Mouse (Mus musculus) adrenal gland, postnatal 4 days (tissue): ENCODE measurements around the gene Trpm3. TPM values are rescaled to one million over a fixed set of nuclear protein-coding genes. Genes with fewer than 3 reads are reported as not detected.
A peak's percentile ranks its signal among the peaks of the same experiment; 100 is the strongest.
"Not testable (repeated sequence)": the region's sequence is repeated elsewhere in the genome, so short reads cannot be mapped to it uniquely, and the experiment has no call there.

Source experiments
- DNase-seq, 2 experiments: peaks; one replicate each; pipeline ENCODE4 v3.0.0; 2021 to 2022; ENCODE audit warnings: low spot score in 2 of 2, mixed read lengths in 2 of 2
- microRNA-seq: library from miRNA; unstranded; fragments of <30 nt; microRNA quantifications from one replicate; pipeline ENCODE4 v1.2.0, GENCODE M21; 2021
- total RNA-seq, 2 experiments: library from RNA; stranded (reverse); gene quantifications; 2 replicates each; pipeline ENCODE4 v1.2.3; 2021

Gene Trpm3
- total RNA-seq, 2 experiments from 2014 or later = 2.4 to 4.7 TPM

DNA sequence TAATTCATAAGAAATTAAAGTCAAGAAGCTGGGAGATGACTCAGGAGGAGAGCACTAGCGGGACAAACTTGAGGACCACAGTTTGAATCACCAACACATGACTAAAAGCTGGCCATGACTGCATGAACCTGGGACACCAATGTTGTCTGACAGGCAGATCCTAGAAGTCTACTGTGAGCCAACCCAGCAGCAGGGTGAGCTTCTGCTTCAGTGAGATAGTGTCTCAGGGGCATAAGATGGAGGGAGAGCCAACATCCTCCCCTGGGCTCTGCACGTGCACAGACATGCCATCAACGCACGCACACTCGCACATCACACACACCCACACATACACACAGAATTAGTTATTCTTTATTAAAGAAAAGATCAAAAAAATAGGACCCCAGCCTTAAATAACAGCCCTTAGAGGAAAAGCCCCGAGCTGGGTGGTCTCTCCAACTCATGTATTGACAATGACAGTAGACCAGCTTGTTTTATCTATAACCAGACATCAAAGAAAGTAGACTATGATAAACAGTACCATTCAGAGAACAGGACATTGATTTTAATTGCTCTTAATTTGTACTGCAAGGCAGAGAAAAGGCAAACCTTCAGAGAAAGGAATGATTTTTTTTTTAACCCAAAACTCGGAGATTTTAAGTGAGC is 884.6 kb downstream of the Trpm3 start:
- no peak for DNase-seq

DNA sequence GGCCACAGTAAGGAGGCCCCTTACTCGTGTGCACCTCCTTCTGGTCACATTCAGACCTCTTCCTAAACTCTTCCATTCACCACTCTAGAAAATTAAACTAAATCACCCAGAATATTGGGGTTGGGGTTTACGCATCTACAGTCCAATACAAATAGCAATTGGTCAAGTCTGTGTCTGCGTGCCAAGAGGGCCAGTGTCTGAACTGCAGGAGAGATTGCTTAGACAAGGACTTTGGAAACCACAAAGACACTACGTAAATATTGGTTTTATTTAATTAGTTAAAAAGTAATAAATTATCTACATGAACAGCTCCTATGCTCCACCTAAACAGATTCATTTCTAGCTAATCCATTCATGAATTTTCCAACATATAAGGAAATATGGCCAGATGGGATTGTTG is 886.0 kb downstream of the Trpm3 start:
- no peak for DNase-seq

DNA sequence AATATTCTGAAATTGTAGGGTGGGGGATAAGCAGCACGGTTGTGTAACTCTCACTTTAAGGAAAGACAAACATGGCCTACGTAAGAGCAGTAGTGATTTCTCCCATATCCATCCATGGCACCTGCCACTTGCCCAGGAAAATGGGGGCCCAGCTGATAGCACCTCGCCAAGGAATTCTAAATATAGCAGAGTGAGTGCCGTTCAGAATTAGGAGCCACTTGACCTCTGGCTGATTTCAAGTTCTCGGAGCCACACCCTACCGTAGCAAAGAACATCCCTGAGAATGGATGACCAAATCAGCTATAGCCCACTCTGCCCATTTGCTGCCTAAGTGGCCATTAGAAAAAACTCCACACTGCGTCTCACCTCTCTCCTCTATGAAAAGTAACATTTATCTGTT is 887.6 kb downstream of the Trpm3 start:
- DNase-seq = no peak

DNA sequence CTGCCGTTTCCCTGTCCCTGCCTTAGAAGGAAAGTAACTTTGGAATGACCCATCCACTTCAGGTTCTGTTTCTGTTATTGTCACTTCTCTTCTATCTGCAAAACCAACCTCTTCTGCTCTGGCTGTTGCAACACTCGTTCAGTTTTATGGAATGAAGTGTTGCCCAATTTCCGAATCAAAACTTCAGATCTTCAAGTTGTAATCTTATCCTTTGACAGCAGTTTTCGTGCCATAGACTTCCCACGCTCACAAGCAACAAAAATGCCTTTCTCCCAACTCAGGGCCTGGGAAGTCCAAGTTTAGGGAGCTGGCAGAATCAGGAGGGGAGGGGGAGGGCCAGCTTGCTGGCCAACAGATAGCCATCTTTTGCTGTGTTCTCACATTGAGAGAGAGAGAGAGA is 889.4 kb downstream of the Trpm3 start:
- no peak for DNase-seq

DNA sequence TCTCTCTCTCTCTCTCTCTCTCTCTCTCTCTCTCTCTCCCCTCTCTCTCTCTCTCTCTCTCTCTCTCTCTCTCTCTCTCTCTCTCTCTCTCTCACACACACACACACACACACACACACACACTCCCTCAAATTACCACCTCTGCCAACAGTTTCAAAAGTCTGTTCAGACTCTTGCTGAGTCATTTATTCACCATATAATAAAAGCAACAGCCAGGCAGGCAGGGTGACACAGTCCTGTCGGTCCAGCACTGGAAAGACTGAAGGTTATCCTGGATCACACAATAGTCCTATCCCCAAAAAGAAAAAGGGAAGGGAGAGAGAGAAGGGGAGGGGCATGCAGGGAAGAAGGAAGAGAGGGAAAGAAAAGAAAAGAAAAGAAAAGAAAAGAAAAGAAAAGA is 894.5 kb downstream of the Trpm3 start:
- DNase-seq = not testable (repeated sequence)

DNA sequence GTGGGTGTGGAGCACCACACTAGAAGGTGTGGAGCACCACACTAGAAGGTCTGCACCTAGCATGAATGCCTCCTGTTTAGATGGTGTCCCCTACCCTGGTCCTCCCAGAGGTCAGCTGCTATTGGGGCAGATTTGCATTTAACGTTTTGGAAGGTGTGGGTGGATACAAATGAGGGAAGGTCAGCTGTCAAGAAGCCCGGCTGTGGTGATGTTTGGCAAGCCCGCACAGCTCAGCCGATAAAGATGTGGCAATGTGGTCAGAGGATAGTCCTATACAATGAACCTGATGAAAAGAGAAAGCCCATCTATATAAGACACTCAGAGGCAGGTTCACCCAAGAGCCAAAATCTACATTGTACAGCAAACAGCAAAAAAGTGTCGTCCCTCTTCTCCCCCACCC is 895.3 kb downstream of the Trpm3 start:
- no peak for DNase-seq

DNA sequence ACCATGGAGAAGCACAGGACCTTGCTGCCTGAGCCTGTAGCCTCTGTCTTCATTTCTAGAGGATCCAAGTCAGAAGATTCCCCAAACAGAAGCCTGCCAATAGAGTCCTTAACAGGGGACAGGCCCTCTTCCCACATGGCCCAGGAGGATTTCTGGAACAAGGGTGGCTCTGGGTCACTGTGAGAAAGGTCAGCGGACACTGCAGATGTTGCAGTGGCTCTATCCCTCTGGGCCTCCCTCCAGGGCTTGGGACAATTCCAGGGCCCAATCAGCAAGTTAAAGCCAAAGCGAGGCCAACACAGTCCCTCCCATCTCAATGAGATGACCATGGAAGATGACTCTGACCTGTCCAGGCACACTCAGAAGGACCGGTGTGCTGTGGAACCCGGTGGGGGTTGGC is 896.1 kb downstream of the Trpm3 start:
- DNase-seq = peak in 1 of 2 experiments; percentile 31

DNA sequence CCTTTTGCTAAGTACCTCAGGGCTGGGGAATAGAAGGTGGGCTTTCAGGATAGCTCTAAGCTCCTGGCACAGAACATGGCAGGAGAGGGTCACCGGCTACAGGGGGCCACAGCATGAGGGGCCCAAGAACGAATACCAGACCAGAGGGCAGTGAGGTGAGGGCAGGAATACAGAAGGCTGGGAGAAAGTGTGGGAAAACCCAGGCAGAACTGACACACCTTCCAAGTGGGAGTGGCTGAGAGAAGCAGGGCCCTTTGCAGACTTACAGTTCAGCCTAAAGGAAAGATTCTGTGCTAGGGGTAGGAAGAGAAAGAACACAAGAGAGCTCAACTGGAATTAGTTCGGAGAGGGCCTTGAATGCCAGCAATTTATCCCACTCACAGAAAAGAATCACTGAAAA is 896.9 kb downstream of the Trpm3 start:
- DNase-seq = no peak

DNA sequence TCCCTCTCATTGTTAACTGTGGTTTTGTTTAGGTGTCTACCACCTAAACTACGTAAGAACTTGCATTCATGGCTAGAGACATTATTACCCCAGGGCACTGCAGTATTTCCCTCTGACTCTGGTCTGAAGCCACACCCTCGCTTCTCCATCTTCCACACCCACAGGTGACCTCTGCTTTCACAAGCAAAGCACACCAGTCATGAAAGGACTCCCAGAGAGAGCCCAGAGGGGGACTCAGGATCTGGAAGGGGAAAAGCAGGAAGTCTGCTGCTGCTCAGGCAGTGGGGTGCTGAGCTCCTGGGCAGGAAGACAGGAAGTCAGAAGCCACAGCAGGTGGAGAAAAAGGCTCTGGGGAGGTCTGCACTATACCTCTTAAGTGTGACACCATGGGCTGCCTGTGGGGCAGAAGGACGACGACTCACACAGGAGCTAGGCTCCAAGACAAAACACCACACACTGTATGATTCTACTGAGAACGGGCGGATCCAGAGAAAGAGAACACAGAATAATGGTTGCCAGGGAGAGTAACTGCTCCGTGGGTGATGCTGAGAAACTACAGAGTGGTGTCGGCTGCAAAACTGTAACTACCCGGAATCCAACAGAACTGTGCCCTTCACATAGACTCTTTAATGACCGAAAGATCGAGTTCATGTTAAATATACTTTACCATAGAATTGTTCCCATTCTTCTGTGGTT is 898.1 kb downstream of the Trpm3 start:
- DNase-seq = no peak

DNA sequence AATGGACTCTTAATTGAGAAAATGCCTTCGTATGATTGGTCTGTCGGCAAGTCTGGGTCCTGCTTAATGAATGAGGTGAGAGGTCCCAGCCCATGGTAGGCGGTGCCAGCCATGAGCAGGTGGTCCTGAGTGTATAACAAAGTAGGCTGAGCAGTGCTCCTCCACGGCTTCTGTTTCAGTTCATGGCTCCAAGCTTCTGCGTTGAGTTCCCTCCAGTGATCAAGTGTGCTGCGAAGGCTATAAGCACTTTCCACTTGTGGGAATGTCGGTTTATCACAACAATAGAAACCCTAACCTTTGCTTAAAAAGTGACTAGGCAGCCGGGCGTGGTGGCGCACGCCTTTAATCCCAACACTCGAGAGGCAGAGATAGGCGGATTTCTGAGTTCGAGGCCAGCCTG is 898.7 kb downstream of the Trpm3 start:
- no peak for DNase-seq

DNA sequence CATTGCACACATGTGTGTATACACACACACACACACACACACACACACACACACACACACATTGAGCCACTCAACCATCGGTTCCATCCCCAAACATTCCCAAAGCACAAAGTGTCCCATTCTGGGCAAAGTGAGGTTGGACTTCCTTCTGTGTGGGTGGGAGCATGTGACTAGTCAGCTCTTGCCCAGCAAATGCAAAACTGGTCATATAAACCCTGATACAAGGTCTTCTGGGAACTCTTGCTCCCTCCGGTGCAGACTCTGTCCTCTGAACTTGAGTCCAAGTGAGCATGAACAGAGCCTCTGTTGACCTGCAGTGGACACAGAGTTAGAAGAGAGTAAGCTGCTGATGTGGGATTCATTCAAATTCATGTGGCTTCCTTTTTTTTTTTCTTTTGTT is 899.5 kb downstream of the Trpm3 start:
- DNase-seq = no peak

DNA sequence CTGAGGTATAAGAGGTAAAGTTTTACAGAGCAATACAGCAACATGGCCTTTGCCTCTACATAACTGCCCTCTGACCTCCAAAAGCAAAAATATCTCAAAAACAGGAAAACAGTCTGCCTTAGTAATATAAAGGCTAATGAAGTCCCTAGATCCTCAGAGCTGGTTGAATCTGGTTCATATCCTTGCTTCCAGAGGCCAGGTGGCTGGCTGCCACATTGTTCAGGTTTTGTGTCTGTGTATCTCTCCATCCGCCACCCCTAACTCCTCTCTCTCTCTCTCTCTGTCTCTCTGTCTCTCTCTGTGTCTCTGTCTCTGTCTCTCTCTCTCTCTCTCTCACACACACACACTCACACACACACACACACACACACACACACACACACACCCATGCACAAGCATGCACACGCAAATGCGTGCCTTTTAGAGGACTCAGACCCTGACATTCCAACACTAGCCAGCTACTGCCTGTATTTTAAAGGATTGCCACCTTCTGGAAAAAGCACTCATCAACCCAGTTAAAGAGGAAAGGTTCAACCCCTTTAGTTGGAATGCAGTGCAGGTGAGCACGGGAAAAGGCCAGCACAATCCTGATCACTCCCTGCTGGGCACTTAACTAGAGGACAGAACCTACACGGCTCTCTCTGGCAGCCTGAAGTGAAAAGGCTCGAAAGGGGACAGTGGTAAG is 902.8 kb downstream of the Trpm3 start:
- DNase-seq = no peak

DNA sequence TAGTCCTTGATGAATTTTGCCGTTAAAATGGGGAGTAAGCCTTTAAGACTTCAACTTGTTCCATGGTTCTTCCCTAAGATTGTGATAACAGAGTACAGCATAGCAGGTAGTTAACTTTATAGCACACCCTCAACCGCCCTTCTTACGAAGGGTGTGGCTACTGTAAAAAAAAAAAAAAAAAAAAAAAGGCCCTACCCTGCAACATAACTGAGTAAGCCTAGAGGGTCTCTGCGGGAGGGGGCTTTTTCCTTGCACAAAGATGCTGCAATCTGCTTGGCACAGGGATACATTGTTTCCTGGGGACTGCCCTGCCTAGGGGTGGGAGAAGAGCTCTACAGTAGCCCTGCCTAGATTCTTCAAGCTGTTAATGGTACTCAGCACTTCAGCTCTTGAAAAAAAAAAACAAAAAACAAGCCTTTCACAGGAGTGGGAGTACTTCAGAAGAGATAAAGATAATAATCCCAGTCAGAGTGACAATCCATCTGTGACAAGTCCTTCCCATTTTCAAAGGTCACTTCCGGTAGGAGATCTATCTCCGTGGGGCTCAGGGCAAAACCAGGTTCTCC is 903.4 kb downstream of the Trpm3 start:
- DNase-seq = no peak

DNA sequence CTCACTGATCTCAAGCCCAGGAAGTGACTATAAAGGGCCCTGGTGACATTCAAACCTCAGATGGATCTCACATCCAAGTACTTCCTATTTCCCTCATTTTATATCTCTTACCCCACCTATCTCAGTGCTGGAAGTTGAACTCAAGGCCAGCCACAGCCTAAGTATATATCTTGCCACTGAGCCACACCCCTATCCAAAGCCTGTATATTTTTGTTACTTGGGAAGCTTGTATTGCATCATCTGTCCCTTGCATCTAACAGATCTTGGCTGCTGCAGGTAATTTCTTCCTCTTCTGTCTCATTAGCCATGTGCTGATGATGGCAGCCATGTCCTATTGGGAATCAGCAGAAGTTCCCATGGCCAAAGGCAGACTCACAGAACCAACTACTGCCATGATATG is 904.9 kb downstream of the Trpm3 start:
- DNase-seq = no peak

Small RNA genes lying within 50 kb of the gene (microRNA-seq; reads per million reads assigned to microRNA genes)
- 188 reads per million, percentile 54 among the genes with 10 or more reads in this experiment for gene Mir204
